Mouse (Mus musculus): ENCODE results near the gene Gm4353.
A peak's percentile ranks its signal among the peaks of the same experiment; 100 is the strongest.

Gene Gm4353

GRCm38 (mm10) chr7:116039538-116040466 is 44.6 kb downstream of the Gm4353 start:
- DNase-seq, result peak; percentile 83 to 90

- peak in 1 of 2 experiments; percentile 7 for DNase-seq
Measured at GRCm38 (mm10) chr7:116039196-116039537, 45.3 kb downstream of the Gm4353 start, which contains the start of gene 1110004F10Rik. 1110004F10Rik (plus strand) TSS chr7:116039397.

- peak in 1 of 2 experiments; percentile 16 for DNase-seq
Measured at GRCm38 (mm10) chr7:116038511-116038910, 45.9 kb downstream of the Gm4353 start, which contains the start of gene Sox6. Sox6 (minus strand) TSS chr7:116038796.

GRCm38 (mm10) chr7:116038024-116038423 is 46.4 kb downstream of the Gm4353 start:
- peak in 1 of 2 experiments; percentile 4 for DNase-seq

GRCm38 (mm10) chr7:116036591-116037555 is 47.6 kb downstream of the Gm4353 start:
- peak in 1 of 2 experiments; percentile 3 for DNase-seq

GRCm38 (mm10) chr7:116035504-116035903 is 48.9 kb downstream of the Gm4353 start:
- DNase-seq, result no peak

- DNase-seq, result peak; percentile 14 to 47
Measured at GRCm38 (mm10) chr7:116034282-116034758, 50.1 kb downstream of the Gm4353 start.

GRCm38 (mm10) chr7:116033371-116034241 is 50.8 kb downstream of the Gm4353 start:
- DNase-seq, result peak; percentile 49 to 71

Data from kidney, postnatal 36 days (tissue).